Mouse (Mus musculus): ENCODE measurements around the gene Uevld. TPM values are rescaled to one million over a fixed set of nuclear protein-coding genes. Genes with fewer than 3 reads are reported as not detected.
A peak's percentile ranks its signal among the peaks of the same experiment; 100 is the strongest.
"Not testable (repeated sequence)": the region's sequence is repeated elsewhere in the genome, so short reads cannot be mapped to it uniquely, and the experiment has no call there.

Gene Uevld
- polyA plus RNA-seq, 1 experiment from 2014 or later = 4.3 TPM

GRCm38 (mm10) chr7:46997008-46997407 is 38.7 kb upstream of the Uevld start:
- Histone ChIP-seq H3K4me1 (peaks cover 16% of the 10 kb centered on the region), H3K9me3 (replicated peaks) (no peaks in the 10 kb centered on the region), H3K4me3 (replicated peaks) (no peak overlapping the region), H3K9ac (replicated peaks) (no peak overlapping the region), H3K4me2 (no peak overlapping the region), H3K27ac (replicated peaks) (no peak overlapping the region), H3K27me3 (replicated peaks) (no peaks in the 10 kb centered on the region), H3K36me3 (peaks cover 64% of the 10 kb centered on the region)
- ATAC-seq (ENCODE audit: low FRiP score) = no peak
- 96% methylated on average over 4 of the region's 4 CpGs for WGBS

GRCm38 (mm10) chr7:46995558-46995957 is 37.2 kb upstream of the Uevld start:
- peaks cover 70% of the 10 kb centered on the region for H3K36me3 ChIP-seq

GRCm38 (mm10) chr7:46993079-46993478 is 34.8 kb upstream of the Uevld start:
- no peak overlapping the region for H3K4me2 ChIP-seq
- WGBS = 71% methylated on average over 8 of the region's 8 CpGs
- no peaks in the 10 kb centered on the region for H3K4me1 ChIP-seq
- no peak overlapping the region for H3K27ac ChIP-seq (replicated peaks)
- no peak overlapping the region for H3K9ac ChIP-seq (replicated peaks)
- no peak overlapping the region for H3K4me3 ChIP-seq (replicated peaks)
- no peak for ATAC-seq (ENCODE audit: low FRiP score)
- no peaks in the 10 kb centered on the region for H3K27me3 ChIP-seq (replicated peaks)
- no peaks in the 10 kb centered on the region for H3K9me3 ChIP-seq (replicated peaks)
- H3K36me3 ChIP-seq = peaks cover 56% of the 10 kb centered on the region

More at GRCm38 (mm10) chr7:46995558-46995957, 37.2 kb upstream of the Uevld start:
- Histone ChIP-seq H3K27ac (replicated peaks) (no peak overlapping the region), H3K27me3 (replicated peaks) (no peaks in the 10 kb centered on the region), H3K9ac (replicated peaks) (no peak overlapping the region), H3K9me3 (replicated peaks) (no peaks in the 10 kb centered on the region), H3K4me1 (peaks cover 5% of the 10 kb centered on the region), H3K4me2 (no peak overlapping the region), H3K4me3 (replicated peaks) (no peak overlapping the region)
- no peak for ATAC-seq (ENCODE audit: low FRiP score)
- 97% methylated on average over 3 of the region's 3 CpGs for WGBS

GRCm38 (mm10) chr7:46989387-46989786 is 31.1 kb upstream of the Uevld start:
- not testable (repeated sequence) for H3K9ac ChIP-seq (replicated peaks); H3K27ac ChIP-seq (replicated peaks); H3K4me1 ChIP-seq; H3K9me3 ChIP-seq (replicated peaks); H3K4me2 ChIP-seq; H3K4me3 ChIP-seq (replicated peaks); H3K27me3 ChIP-seq (replicated peaks); ATAC-seq (ENCODE audit: low FRiP score)
- WGBS = 80% methylated on average over 4 of the region's 4 CpGs
- H3K36me3 ChIP-seq = peaks cover 23% of the 10 kb centered on the region

DNA sequence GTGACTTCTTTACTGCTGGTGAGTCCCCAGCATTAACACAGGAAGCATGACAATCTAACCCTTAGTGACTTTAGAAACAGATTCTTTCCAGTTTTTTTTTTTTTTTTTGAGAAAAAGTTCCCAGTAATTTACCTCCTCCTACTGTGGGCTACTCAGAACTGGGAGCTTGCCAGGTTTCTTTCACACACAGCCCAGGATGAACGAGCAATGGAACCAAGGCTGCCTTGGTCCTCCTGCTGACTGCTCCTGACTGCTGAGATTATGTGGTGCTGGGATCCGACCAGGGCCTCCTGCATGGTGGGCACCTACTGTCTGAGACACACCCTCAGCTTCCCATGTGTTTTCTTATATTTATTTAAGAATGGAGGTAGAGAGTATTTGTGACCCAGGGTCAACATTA is 28.7 kb upstream of the Uevld start:
- Histone ChIP-seq H3K27me3 (replicated peaks) (no peaks in the 10 kb centered on the region), H3K27ac (replicated peaks) (0 out of 2 replicates have a peak overlapping the region, but pooled peaks have one; percentile 6), H3K9ac (replicated peaks) (no peak overlapping the region), H3K4me2 (no peak overlapping the region), H3K4me1 (peaks cover 3% of the 10 kb centered on the region; the same call in 1 of the 2 replicates), H3K36me3 (peaks cover 7% of the 10 kb centered on the region), H3K4me3 (replicated peaks) (no peak overlapping the region), H3K9me3 (replicated peaks) (no peaks in the 10 kb centered on the region)
- ATAC-seq (ENCODE audit: low FRiP score) = no peak
- WGBS = 48% methylated on average over 2 of the region's 2 CpGs

DNA sequence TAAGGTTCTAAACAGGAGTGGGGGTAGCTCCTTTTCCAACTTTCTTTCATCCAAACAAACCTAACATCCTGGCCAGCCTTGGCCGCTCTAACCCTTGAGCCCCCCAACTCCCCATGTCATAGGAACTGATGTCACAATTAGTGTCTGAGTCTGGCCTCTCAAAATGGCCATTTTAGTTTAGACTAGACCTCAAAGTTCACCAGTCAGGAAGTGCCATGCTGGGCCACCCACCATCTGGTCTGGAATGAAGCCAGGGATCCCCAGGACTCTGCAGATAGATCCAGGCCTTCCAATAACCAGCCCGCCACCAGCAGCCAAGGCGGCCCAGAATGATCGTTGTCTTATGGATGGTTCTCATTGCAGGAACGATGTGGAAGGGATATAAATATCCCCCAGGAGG is 28.3 kb upstream of the Uevld start:
- H3K4me3 ChIP-seq (replicated peaks) = no peak overlapping the region
- no peak overlapping the region for H3K9ac ChIP-seq (replicated peaks)
- H3K27ac ChIP-seq (replicated peaks) = 0 out of 2 replicates have a peak overlapping the region, but pooled peaks have one; percentile 6
- WGBS = 36% methylated on average over 5 of the region's 5 CpGs
- H3K27me3 ChIP-seq (replicated peaks) = no peaks in the 10 kb centered on the region
- ATAC-seq (ENCODE audit: low FRiP score) = no peak
- peaks cover 2% of the 10 kb centered on the region for H3K36me3 ChIP-seq
- H3K4me2 ChIP-seq = no peak overlapping the region
- no peaks in the 10 kb centered on the region for H3K9me3 ChIP-seq (replicated peaks)
- peaks cover 3% of the 10 kb centered on the region; the same call in 1 of the 2 replicates for H3K4me1 ChIP-seq

- ATAC-seq (ENCODE audit: low FRiP score) = no peak
- H3K36me3 ChIP-seq = no peaks in the 10 kb centered on the region
- no peak overlapping the region for H3K9ac ChIP-seq (replicated peaks)
- no peaks in the 10 kb centered on the region for H3K27me3 ChIP-seq (replicated peaks)
- H3K4me3 ChIP-seq (replicated peaks) = no peak overlapping the region
- no peaks in the 10 kb centered on the region for H3K9me3 ChIP-seq (replicated peaks)
- no peak overlapping the region for H3K4me2 ChIP-seq
- H3K27ac ChIP-seq (replicated peaks) = 0 out of 2 replicates have a peak overlapping the region, but pooled peaks have one; percentile 6
- H3K4me1 ChIP-seq = peaks cover 3% of the 10 kb centered on the region; the same call in 1 of the 2 replicates
- WGBS = 63% methylated on average over 8 of the region's 8 CpGs
These were observed 27.6 kb upstream of the Uevld start for GRCm38 (mm10) chr7:46985718-46986505.

- no peak for ATAC-seq (ENCODE audit: low FRiP score)
- no peaks in the 10 kb centered on the region for H3K9me3 ChIP-seq (replicated peaks)
- 90% methylated on average over 3 of the region's 3 CpGs for WGBS
These were observed 25.0 kb upstream of the Uevld start, which contains the start of gene Gm9999 for GRCm38 (mm10) chr7:46983280-46983679. Gene Gm9999 (plus strand): TSS chr7:46983580.

GRCm38 (mm10) chr7:46975456-46975855 is 17.1 kb upstream of the Uevld start:
- Histone ChIP-seq H3K4me3 (replicated peaks) (no peak overlapping the region), H3K27ac (replicated peaks) (no peak overlapping the region), H3K36me3 (no peaks in the 10 kb centered on the region), H3K4me2 (no peak overlapping the region), H3K9ac (replicated peaks) (no peak overlapping the region), H3K4me1 (no peaks in the 10 kb centered on the region), H3K9me3 (replicated peaks) (no peaks in the 10 kb centered on the region), H3K27me3 (replicated peaks) (no peaks in the 10 kb centered on the region)
- no peak for ATAC-seq (ENCODE audit: low FRiP score)
- 86% methylated on average over 11 of the region's 11 CpGs for WGBS

More at GRCm38 (mm10) chr7:46983280-46983679, 25.0 kb upstream of the Uevld start, which contains the start of gene Gm9999:
- Histone ChIP-seq H3K36me3 (no peaks in the 10 kb centered on the region), H3K4me2 (no peak within 1 kb of the TSS), H3K4me3 (replicated peaks) (no peak within 1 kb of the TSS), H3K9ac (replicated peaks) (no peak within 1 kb of the TSS), H3K27ac (replicated peaks) (no peak within 1 kb of the TSS), H3K4me1 (peaks cover 3% of the 10 kb centered on the region; the same call in 1 of the 2 replicates), H3K27me3 (replicated peaks) (no peaks in the 10 kb centered on the region)

DNA sequence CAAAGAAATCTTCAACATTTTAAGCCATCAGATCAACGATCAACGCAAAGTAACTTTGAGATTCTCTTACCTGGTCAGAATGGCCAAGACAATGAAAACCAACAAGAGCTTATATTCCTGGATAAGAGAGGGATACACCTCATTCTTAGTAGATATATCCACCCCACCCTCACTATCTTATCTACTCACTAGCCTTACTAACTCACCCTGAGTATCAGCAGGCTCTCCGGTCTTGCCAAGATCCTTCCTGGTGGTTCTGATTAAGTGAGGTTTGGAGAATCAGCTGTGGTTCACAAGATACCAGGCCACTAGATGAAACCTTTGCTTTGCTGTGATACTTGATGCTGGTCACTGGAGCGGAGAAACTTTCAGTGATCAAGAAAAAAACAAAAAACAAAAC is 16.3 kb upstream of the Uevld start:
- no peak for ATAC-seq (ENCODE audit: low FRiP score)
- Histone ChIP-seq H3K4me2 (no peak overlapping the region), H3K4me1 (no peaks in the 10 kb centered on the region), H3K27me3 (replicated peaks) (no peaks in the 10 kb centered on the region), H3K9ac (replicated peaks) (no peak overlapping the region), H3K27ac (replicated peaks) (no peak overlapping the region), H3K4me3 (replicated peaks) (no peak overlapping the region), H3K9me3 (replicated peaks) (no peaks in the 10 kb centered on the region), H3K36me3 (no peaks in the 10 kb centered on the region)
- 97% methylated on average over 4 of the region's 4 CpGs for WGBS

DNA sequence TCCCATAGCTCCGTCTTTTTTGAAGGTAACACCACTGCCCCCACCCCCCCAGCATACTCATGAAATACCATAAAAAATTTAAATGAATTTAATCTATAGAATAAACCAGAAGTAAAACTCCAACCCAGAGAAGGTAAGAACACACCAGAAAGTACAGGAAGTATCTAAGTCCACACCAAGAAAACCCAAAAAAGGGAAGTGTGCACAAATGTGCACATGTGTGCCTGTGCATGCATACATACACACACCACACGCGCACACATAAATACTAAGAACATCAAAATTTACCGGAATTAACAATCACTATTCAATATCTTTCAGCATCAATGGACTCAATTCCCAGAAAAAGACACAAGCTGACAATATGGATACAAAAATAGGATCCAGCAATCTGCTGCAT is 11.6 kb upstream of the Uevld start:
- Histone ChIP-seq H3K9ac (replicated peaks) (no peak overlapping the region), H3K27me3 (replicated peaks) (no peaks in the 10 kb centered on the region), H3K4me3 (replicated peaks) (no peak overlapping the region), H3K4me1 (no peaks in the 10 kb centered on the region), H3K27ac (replicated peaks) (no peak overlapping the region), H3K9me3 (replicated peaks) (no peaks in the 10 kb centered on the region), H3K4me2 (no peak overlapping the region), H3K36me3 (no peaks in the 10 kb centered on the region)
- WGBS = 89% methylated on average over 4 of the region's 4 CpGs
- ATAC-seq (ENCODE audit: low FRiP score) = no peak

- no peaks in the 10 kb centered on the region for H3K36me3 ChIP-seq
- H3K27ac ChIP-seq (replicated peaks) = no peak overlapping the region
- peaks cover 12% of the 10 kb centered on the region for H3K4me1 ChIP-seq
- H3K4me2 ChIP-seq = no peak overlapping the region
- 85% methylated on average over 7 of the region's 7 CpGs for WGBS
- H3K27me3 ChIP-seq (replicated peaks) = peaks cover 6% of the 10 kb centered on the region; the same call in 1 of the 2 replicates
- no peak for ATAC-seq (ENCODE audit: low FRiP score)
- H3K9ac ChIP-seq (replicated peaks) = no peak overlapping the region
- H3K9me3 ChIP-seq (replicated peaks) = no peaks in the 10 kb centered on the region
- H3K4me3 ChIP-seq (replicated peaks) = no peak overlapping the region
These were observed 5.7 kb upstream of the Uevld start for GRCm38 (mm10) chr7:46964070-46964469.
